Mouse (Mus musculus): ENCODE results near the gene Prelp. TPM values are rescaled to one million over a fixed set of nuclear protein-coding genes. Genes with fewer than 3 reads are reported as not detected.
A peak's percentile ranks its signal among the peaks of the same experiment; 100 is the strongest.

Gene Prelp
- polyA plus RNA-seq, 1 experiment: 38.2 TPM

GRCm38 (mm10) chr1:133884746-133885145, 36.5 kb downstream of the Prelp start:
- Histone ChIP-seq H3K4me3 (ENCODE audit: insufficient read depth, low read depth, low read length) (no peak overlapping the region), H3K36me3 (ENCODE audit: control insufficient read depth, insufficient read depth, low read length) (no peaks in the 10 kb centered on the region), H3K27ac (ENCODE audit: insufficient read depth, low read depth, low read length) (no peak overlapping the region), H3K4me1 (ENCODE audit: control insufficient read depth, insufficient read depth, low read length) (peaks cover 5% of the 10 kb centered on the region; the same call in 1 of the 2 replicates), H3K27me3 (replicated peaks; ENCODE audit: control insufficient read depth, insufficient read depth, low read length) (no peaks in the 10 kb centered on the region)
- TF ChIP-seq POLR2A (IDR thresholded peaks at IDR 0.05; ENCODE audit: low read depth, low read length): no peak
- TF ChIP-seq CTCF (conservative IDR thresholded peaks at IDR 0.05; ENCODE audit: insufficient read depth, insufficient read length, low read depth, low read length): no peak
- 82% methylated on average over 9 of the region's 9 CpGs for WGBS
- DNase-seq: no peak

GRCm38 (mm10) chr1:133884090-133884489, 37.1 kb downstream of the Prelp start:
- WGBS: 90% methylated on average over 6 of the region's 6 CpGs
- no peak for TF ChIP-seq POLR2A (IDR thresholded peaks at IDR 0.05; ENCODE audit: low read depth, low read length)
- TF ChIP-seq CTCF (conservative IDR thresholded peaks at IDR 0.05; ENCODE audit: insufficient read depth, insufficient read length, low read depth, low read length): no peak
- Histone ChIP-seq H3K27me3 (replicated peaks; ENCODE audit: control insufficient read depth, insufficient read depth, low read length) (no peaks in the 10 kb centered on the region), H3K27ac (ENCODE audit: insufficient read depth, low read depth, low read length) (no peak overlapping the region), H3K4me3 (ENCODE audit: insufficient read depth, low read depth, low read length) (no peak overlapping the region), H3K4me1 (ENCODE audit: control insufficient read depth, insufficient read depth, low read length) (peaks cover 5% of the 10 kb centered on the region; the same call in 1 of the 2 replicates), H3K36me3 (ENCODE audit: control insufficient read depth, insufficient read depth, low read length) (no peaks in the 10 kb centered on the region)
- DNase-seq: no peak

GRCm38 (mm10) chr1:133882283-133883217, 38.7 kb downstream of the Prelp start:
- 48% methylated on average over 11 of the region's 11 CpGs for WGBS
- TF ChIP-seq POLR2A (IDR thresholded peaks at IDR 0.05; ENCODE audit: low read depth, low read length): no peak
- TF ChIP-seq CTCF (conservative IDR thresholded peaks at IDR 0.05; ENCODE audit: insufficient read depth, insufficient read length, low read depth, low read length): no peak
- Histone ChIP-seq H3K27me3 (replicated peaks; ENCODE audit: control insufficient read depth, insufficient read depth, low read length) (no peaks in the 10 kb centered on the region), H3K4me3 (ENCODE audit: insufficient read depth, low read depth, low read length) (no peak overlapping the region), H3K4me1 (ENCODE audit: control insufficient read depth, insufficient read depth, low read length) (peaks cover 5% of the 10 kb centered on the region; the same call in 1 of the 2 replicates), H3K27ac (ENCODE audit: insufficient read depth, low read depth, low read length) (no peak overlapping the region), H3K36me3 (ENCODE audit: control insufficient read depth, insufficient read depth, low read length) (no peaks in the 10 kb centered on the region)
- DNase-seq: peak; percentile 36

GRCm38 (mm10) chr1:133881813-133882212, 39.4 kb downstream of the Prelp start:
- Histone ChIP-seq H3K4me1 (ENCODE audit: control insufficient read depth, insufficient read depth, low read length) (peaks cover 5% of the 10 kb centered on the region; the same call in 1 of the 2 replicates), H3K36me3 (ENCODE audit: control insufficient read depth, insufficient read depth, low read length) (no peaks in the 10 kb centered on the region), H3K27me3 (replicated peaks; ENCODE audit: control insufficient read depth, insufficient read depth, low read length) (no peaks in the 10 kb centered on the region), H3K27ac (ENCODE audit: insufficient read depth, low read depth, low read length) (no peak overlapping the region), H3K4me3 (ENCODE audit: insufficient read depth, low read depth, low read length) (no peak overlapping the region)
- WGBS: 71% methylated on average over 6 of the region's 6 CpGs
- DNase-seq: no peak
- TF ChIP-seq CTCF (conservative IDR thresholded peaks at IDR 0.05; ENCODE audit: insufficient read depth, insufficient read length, low read depth, low read length): no peak
- no peak for TF ChIP-seq POLR2A (IDR thresholded peaks at IDR 0.05; ENCODE audit: low read depth, low read length)

- 44% methylated on average over 12 of the region's 12 CpGs for WGBS
Measured at GRCm38 (mm10) chr1:133878825-133879423, 42.3 kb downstream of the Prelp start.

GRCm38 (mm10) chr1:133876936-133877335, 44.3 kb downstream of the Prelp start:
- Histone ChIP-seq H3K4me3 (ENCODE audit: insufficient read depth, low read depth, low read length) (no peak overlapping the region), H3K27ac (ENCODE audit: insufficient read depth, low read depth, low read length) (no peak overlapping the region), H3K36me3 (ENCODE audit: control insufficient read depth, insufficient read depth, low read length) (no peaks in the 10 kb centered on the region), H3K4me1 (ENCODE audit: control insufficient read depth, insufficient read depth, low read length) (no peaks in the 10 kb centered on the region), H3K27me3 (replicated peaks; ENCODE audit: control insufficient read depth, insufficient read depth, low read length) (no peaks in the 10 kb centered on the region)
- DNase-seq: peak; percentile 79
- 59% methylated on average over 7 of the region's 7 CpGs for WGBS
- no peak for TF ChIP-seq CTCF (conservative IDR thresholded peaks at IDR 0.05; ENCODE audit: insufficient read depth, insufficient read length, low read depth, low read length)
- no peak for TF ChIP-seq POLR2A (IDR thresholded peaks at IDR 0.05; ENCODE audit: low read depth, low read length)

More at GRCm38 (mm10) chr1:133878825-133879423, 42.3 kb downstream of the Prelp start:
- no peak for TF ChIP-seq POLR2A (IDR thresholded peaks at IDR 0.05; ENCODE audit: low read depth, low read length)
- no peak for TF ChIP-seq CTCF (conservative IDR thresholded peaks at IDR 0.05; ENCODE audit: insufficient read depth, insufficient read length, low read depth, low read length)
- Histone ChIP-seq H3K27ac (ENCODE audit: insufficient read depth, low read depth, low read length) (no peak overlapping the region), H3K36me3 (ENCODE audit: control insufficient read depth, insufficient read depth, low read length) (no peaks in the 10 kb centered on the region), H3K4me3 (ENCODE audit: insufficient read depth, low read depth, low read length) (no peak overlapping the region), H3K27me3 (replicated peaks; ENCODE audit: control insufficient read depth, insufficient read depth, low read length) (no peaks in the 10 kb centered on the region), H3K4me1 (ENCODE audit: control insufficient read depth, insufficient read depth, low read length) (peaks cover 5% of the 10 kb centered on the region; the same call in 1 of the 2 replicates)
- peak; percentile 59 for DNase-seq

All from kidney, adult 2 months (tissue).